Comparison of ENCODE assay signal across 25 mouse cellular contexts in genomic region chr13:107074917-107075316, GRCm38 (mm10). TPM values are rescaled to one million over a fixed set of nuclear protein-coding genes. Genes with fewer than 3 reads are reported as not detected.
DNase-seq lines count a peak whose midpoint lies in the region; ATAC-seq lines count a peak whose summit lies in the region.
"Had no signal": no experiment of that assay in that cellular context is flagged by ENCODE, and none has a peak within 500 bp of the region (broad histone marks: within the 10 kb centered on the region; RNA-seq: fewer than 3 reads in every experiment).

No protein-coding gene starts in this region.

- no peaks in the 10 kb centered on the region for H3K9me3 ChIP-seq in liver, embryonic 12.5 days (replicated peaks)
- H3K9me3 ChIP-seq: embryonic facial prominence, embryonic 13.5 days; forebrain, embryonic 15.5 days; heart, embryonic 13.5 days; hindbrain, embryonic 12.5 days; limb, embryonic 10.5 days; midbrain, embryonic 12.5 days; neural tube, embryonic 15.5 days had no signal

- H3K4me2 ChIP-seq in liver, embryonic 12.5 days = peak overlapping the region; percentile 58
- H3K4me2 ChIP-seq: embryonic facial prominence, embryonic 13.5 days; forebrain, embryonic 15.5 days; heart, embryonic 13.5 days; hindbrain, embryonic 12.5 days; midbrain, embryonic 12.5 days; neural tube, embryonic 15.5 days had no signal

- peak overlapping the region; percentile 15; the same call in 1 of the 2 replicates for H3K4me3 ChIP-seq in liver, embryonic 12.5 days
- H3K4me3 ChIP-seq: embryonic facial prominence, embryonic 13.5 days; forebrain, embryonic 15.5 days; heart, embryonic 13.5 days; hindbrain, embryonic 12.5 days; limb, embryonic 10.5 days; midbrain, embryonic 12.5 days; neural tube, embryonic 15.5 days had no signal

- peaks cover 74% of the 10 kb centered on the region for H3K4me1 ChIP-seq in liver, embryonic 12.5 days

- 38% methylated on average over 4 of the region's 4 CpGs for WGBS in liver, embryonic 12.5 days (ENCODE audit: insufficient replicate concordance)

- ATAC-seq in liver, embryonic 12.5 days = peak; percentile 75
- ATAC-seq in megakaryocyte progenitor cell, adult 5-6 weeks (replicated peaks; ENCODE audit: poor library complexity) = 0 out of 2 replicates have a peak, but pooled peaks have one; percentile 6
- ATAC-seq: forebrain, embryonic 15.5 days; lung, postnatal 0 days had no signal

- peak; percentile 16 for DNase-seq in gastrocnemius, postnatal 25 days
- no peak for DNase-seq in gastrocnemius, postnatal 4 days (ENCODE audit: low spot score in 2 of 2)
- peak; percentile 34 for DNase-seq in c-Kit-negative CD71-positive TER-119-positive erythroid progenitor cells, embryonic 14.5 days (ENCODE audit: low read depth, low spot score)
- DNase-seq in urinary bladder, postnatal 14 days (ENCODE audit: low spot score) = no peak
- DNase-seq in testis, postnatal 10 days (ENCODE audit: low spot score) = no peak
- DNase-seq in right cerebral cortex, postnatal 14 days = no peak
- DNase-seq: adrenal gland, adult 2 months; cerebellum, adult 2 months; cerebellum, postnatal 25 days; embryo, embryonic 11 days; heart, postnatal 14 days; kidney, adult 18-20 months; right cerebral cortex, adult 18-20 months; thymus, postnatal 14 days had no signal

- H3K9ac ChIP-seq in liver, embryonic 12.5 days = peak overlapping the region; percentile 55; the same call in 1 of the 2 replicates
- H3K9ac ChIP-seq: embryonic facial prominence, embryonic 13.5 days; forebrain, embryonic 15.5 days; heart, embryonic 13.5 days; hindbrain, embryonic 12.5 days; midbrain, embryonic 12.5 days; neural tube, embryonic 15.5 days had no signal

- no peaks in the 10 kb centered on the region; the same call in 1 of the 2 replicates for H3K27me3 ChIP-seq in liver, embryonic 12.5 days (replicated peaks)
- H3K27me3 ChIP-seq: embryonic facial prominence, embryonic 13.5 days; forebrain, embryonic 15.5 days; heart, embryonic 13.5 days; neural tube, embryonic 15.5 days had no signal

- no peaks in the 10 kb centered on the region for H3K36me3 ChIP-seq in liver, embryonic 12.5 days
- H3K36me3 ChIP-seq: embryonic facial prominence, embryonic 13.5 days; forebrain, embryonic 15.5 days; heart, embryonic 13.5 days; hindbrain, embryonic 12.5 days; limb, embryonic 10.5 days; midbrain, embryonic 12.5 days; neural tube, embryonic 15.5 days had no signal

- H3K27ac ChIP-seq in liver, embryonic 12.5 days = peak overlapping the region; percentile 85
- H3K27ac ChIP-seq: embryonic facial prominence, embryonic 13.5 days; forebrain, embryonic 15.5 days; heart, embryonic 13.5 days; hindbrain, embryonic 12.5 days; limb, embryonic 10.5 days; midbrain, embryonic 12.5 days; neural tube, embryonic 15.5 days; stomach, postnatal 0 days had no signal

RNA-seq across cellular contexts. Expression of gene Kif2a, which starts 53.0 kb away (rescaled TPM):
- 10 to 100 TPM; 23.3 to 23.4 TPM for total RNA-seq in gastrocnemius, postnatal 25 days (2021)
- 10 to 100 TPM; 42.5 to 53.4 TPM for total RNA-seq in gastrocnemius, postnatal 4 days (2021)
- polyA plus RNA-seq in liver, embryonic 12.5 days (2016; fragmentation: Nextera tagmentation; extraction: Ambion mirVana) = 30.0 and 36.8 TPM in 2 replicates
- 53.7 and 55.1 TPM in 2 replicates for total RNA-seq in megakaryocyte progenitor cell, adult 5-6 weeks (2015)
- 15.2 and 18.0 TPM in 2 replicates for total RNA-seq in megakaryocyte progenitor cell, adult 5-6 weeks (2017)

Comparison
In these comparisons a context has a peak if more than half of its experiments do, and no peak if none do; other contexts are left out.
1. DNase-seq: peak in gastrocnemius, postnatal 25 days (single experiment) and c-Kit-negative CD71-positive TER-119-positive erythroid progenitor cells, embryonic 14.5 days (single experiment); none in gastrocnemius, postnatal 4 days (0 of 2), urinary bladder, postnatal 14 days (single experiment), testis, postnatal 10 days (single experiment) and right cerebral cortex, postnatal 14 days (single experiment).